Mouse (Mus musculus): Measurements from ENCODE around the gene Topaz1. TPM values are rescaled to one million over a fixed set of nuclear protein-coding genes. Genes with fewer than 3 reads are reported as not detected.
A peak's percentile ranks its signal among the peaks of the same experiment; 100 is the strongest.

The Topaz1 gene
- not detected for total RNA-seq (2021)
- long read RNA-seq = 0 reads

DNA sequence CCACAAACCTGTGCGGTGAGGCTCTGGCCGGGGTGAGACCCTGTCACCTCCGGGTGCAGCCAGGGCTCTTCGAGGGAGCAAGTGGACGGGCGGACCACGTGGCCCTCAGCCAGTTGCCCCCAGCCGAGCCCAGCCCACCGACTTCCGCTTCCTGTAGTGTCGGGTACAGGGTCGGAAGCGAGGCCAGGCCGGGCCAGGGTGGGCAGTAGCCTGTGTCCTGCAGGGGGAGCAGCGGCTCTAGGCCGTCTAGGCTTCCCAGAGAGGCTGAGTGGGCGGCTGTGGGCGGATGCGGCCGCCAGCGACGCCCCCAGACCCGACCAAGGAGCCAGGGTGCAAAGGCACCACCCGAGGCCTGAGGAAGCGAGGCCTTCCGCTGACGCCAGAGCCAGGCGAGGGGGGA lies at the start of gene Topaz1:
Topaz1 (plus strand) TSS at position 287 of the 400 bp plus-strand sequence.
- DNase-seq (ENCODE audit: low spot score in 2 of 2) = no peak

DNA sequence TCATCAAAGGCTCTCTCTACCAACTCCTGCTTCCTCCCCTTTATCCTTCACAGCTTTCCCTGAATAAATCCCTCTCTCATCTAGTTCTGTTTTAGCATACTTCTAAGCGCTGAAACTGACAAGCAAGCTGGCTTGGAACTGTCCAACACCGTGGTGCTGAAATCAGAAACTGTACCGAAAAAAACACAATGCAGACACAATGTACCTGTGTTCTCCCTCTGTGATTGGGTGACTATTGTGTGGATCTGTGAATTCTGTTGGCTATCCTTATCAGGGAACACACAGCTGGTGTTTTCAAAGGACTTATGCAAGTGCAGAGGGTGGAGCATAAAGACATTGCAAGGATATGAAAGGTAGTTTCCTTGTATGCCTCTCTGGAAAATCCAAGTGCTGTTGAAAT lies 45.3 kb upstream of the Topaz1 start:
- DNase-seq (ENCODE audit: low spot score in 2 of 2) = no peak

DNA sequence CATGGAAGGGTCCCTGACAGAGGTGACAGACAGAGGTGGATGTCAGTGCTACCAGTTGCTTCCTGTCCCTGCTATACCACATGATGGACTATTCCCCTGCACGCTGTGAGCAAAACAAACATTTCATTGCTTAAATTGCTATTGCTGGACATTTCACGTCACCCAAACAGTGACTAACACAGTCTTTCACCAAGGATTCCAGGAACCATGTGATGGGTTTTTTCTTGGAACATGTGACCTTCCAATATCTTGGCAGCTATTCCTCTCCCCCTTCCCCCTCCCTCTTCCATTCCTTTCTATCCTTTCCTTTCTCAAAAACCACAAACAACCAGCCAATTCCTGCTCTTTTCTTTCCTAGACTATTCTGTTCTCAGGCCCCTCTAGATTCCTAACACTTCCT lies 33.3 kb upstream of the Topaz1 start:
- DNase-seq (ENCODE audit: low spot score in 2 of 2) = no peak

- no peak for DNase-seq (ENCODE audit: low spot score in 2 of 2)
Observed at GRCm38 (mm10) chr9:122715046-122715445, 32.1 kb upstream of the Topaz1 start.

DNA sequence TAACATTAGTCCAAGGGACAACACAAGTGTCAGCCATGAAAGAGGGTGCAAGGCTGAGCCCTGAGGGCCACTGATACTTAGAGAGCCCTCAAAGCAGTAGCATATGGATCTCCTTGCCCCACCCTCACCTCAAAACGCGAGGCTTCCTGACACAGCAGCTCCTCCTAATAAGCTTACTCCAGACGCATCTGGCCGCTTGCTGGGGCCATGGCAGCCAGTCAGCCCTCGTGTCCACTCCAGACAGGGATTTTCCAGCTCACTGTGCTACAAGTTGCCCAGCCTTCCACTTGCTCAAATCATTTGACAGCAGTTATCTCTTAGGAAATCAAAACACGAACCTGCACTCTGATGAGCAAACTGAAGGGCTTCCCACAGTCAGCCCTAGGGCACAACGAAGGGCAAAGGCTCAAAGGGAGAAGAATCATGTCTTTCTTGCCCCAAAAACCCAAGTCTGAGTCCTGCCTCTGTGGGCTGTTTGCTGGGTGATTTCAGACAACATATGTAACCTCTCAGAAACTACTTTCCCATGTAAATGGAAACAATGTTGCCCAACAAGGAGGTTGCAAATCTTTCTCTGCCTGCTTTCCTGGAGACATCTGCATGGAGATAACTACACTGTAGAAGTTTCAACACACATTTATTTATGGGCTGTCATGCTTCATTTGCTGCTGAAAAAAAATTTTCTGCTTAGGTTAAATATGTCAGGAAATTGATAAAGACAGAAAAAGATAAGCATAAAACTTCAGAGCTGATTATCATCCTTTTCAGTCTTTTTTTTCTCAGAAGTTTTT lies 30.8 kb upstream of the Topaz1 start:
- DNase-seq (ENCODE audit: low spot score in 2 of 2) = no peak

DNA sequence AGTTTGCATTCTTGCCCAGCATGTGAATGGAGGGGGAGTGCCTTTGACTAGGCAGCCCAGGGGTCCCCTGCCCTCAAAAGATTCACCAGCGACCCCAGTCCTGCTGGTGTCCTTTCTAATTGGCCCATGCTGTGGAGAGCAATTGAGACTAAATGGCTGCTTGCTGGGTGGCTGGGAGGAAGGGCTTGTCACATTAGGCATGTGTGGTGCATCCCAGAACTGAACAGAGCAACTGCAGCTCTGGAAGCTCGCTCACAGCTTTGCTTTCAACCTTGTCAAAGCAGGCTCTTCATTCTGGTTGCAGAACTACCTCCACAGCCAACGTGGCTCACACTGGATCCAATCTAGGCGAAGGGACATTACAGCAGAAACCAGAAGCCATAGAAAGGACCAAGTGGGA lies 24.9 kb upstream of the Topaz1 start:
- no peak for DNase-seq (ENCODE audit: low spot score in 2 of 2)

- DNase-seq (ENCODE audit: low spot score in 2 of 2) = peak in 1 of 2 experiments; percentile 39
Observed at GRCm38 (mm10) chr9:122725046-122725765, 21.9 kb upstream of the Topaz1 start.

GRCm38 (mm10) chr9:122729500-122729899 lies 17.6 kb upstream of the Topaz1 start:
- peak; percentile 46 to 80 for DNase-seq (ENCODE audit: low spot score in 2 of 2)

DNA sequence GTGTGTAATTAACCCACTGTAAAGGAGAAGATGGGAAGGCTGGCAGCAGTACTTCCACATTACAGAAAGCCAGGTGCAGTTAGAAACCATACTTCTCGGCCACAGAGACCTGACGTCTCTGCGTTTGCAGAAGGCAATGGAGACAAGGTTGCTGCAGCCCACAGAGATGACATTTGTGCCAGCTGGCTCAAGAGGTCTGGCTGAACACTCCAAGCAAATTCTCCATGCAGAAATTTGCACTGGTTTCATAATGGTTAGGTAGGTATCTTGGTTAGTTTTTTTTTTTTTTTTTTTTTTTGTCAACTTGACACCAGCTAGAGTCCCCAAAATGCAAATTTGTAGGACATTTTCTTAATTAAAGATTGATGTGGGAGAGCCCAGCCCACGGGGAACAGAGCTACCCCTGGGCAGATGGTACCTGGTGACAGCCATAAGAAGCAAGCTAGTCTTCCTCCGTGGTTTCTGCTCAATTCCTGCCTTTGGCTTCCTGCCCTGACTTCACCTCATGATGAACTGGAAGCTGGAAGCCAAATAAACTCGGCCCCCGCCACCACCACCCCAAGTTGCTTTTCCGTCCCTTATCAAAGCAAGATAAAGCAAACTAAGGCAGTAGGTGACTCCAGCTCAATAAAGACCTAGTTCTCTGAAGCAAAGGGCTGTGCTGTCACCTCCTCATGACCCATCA lies 14.9 kb upstream of the Topaz1 start:
- no peak for DNase-seq (ENCODE audit: low spot score in 2 of 2)

- DNase-seq (ENCODE audit: low spot score in 2 of 2) = no peak
Observed at GRCm38 (mm10) chr9:122733222-122733621, 13.9 kb upstream of the Topaz1 start.

GRCm38 (mm10) chr9:122734934-122735333 lies 12.2 kb upstream of the Topaz1 start:
- no peak for DNase-seq (ENCODE audit: low spot score in 2 of 2)

DNA sequence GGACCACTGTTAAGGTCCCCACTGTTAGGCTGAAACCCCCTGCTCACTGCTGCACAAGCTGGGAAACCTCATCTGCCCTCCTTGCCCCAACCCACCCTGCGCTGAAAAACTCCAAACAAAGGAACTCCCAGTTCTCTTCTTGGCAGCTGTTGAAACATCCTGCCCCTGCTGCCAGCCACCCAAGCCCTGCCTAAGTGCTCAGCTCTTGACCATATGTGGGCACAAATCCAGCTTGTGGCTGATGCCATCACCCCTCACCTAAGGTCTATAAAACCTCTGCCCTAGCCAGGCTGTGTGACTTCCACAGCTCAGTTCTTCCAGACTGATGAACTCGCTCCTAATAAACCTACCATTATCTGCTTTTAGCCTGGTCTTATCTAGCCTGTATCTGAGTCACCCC lies 11.1 kb upstream of the Topaz1 start:
- no peak for DNase-seq (ENCODE audit: low spot score in 2 of 2)

- DNase-seq (ENCODE audit: low spot score in 2 of 2) = peak in 1 of 2 experiments; percentile 65
Observed at GRCm38 (mm10) chr9:122736742-122737141, 10.4 kb upstream of the Topaz1 start.

GRCm38 (mm10) chr9:122745879-122746278 lies 1.3 kb upstream of the Topaz1 start:
- DNase-seq (ENCODE audit: low spot score in 2 of 2) = no peak

DNA sequence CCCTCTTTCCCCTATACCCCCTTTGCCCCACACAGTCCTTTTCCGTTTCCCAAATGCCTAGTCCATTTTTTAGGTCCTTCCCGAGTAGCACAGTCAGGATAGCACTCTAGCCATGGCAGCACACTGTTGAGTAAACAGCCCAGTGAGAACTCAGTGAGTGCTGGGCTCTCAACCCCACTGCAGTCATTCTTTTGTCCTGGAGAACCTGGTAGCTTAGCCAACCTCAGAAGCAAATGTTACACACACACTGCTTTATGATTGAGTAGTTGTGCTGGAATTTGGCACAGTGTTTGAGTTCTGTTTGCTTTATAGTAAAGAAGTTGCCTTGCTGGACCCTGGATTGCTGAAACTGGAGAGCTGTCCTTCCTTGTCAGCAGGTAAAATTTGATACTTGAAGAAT lies 10.5 kb downstream of the Topaz1 start:
- DNase-seq (ENCODE audit: low spot score in 2 of 2) = no peak

DNA sequence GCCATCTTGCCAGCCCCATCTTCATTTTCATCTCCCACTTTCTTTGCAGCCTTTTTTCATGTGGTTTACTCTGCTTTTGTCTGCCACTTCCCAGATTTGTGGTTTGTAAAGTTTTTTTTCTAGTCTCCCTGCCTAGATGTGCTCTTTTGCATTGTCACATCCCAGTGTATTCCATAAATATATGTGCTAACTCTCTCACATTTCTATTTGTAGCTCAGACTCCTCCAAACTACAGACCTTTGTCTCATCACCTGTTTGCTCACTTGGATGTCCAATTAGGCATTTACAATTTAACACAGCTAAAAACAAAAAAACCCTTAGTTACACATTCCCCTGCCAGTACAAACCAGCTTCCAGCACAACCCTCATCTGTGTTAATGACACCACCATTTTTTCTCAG lies 13.0 kb downstream of the Topaz1 start:
- DNase-seq (ENCODE audit: low spot score in 2 of 2) = no peak

DNA sequence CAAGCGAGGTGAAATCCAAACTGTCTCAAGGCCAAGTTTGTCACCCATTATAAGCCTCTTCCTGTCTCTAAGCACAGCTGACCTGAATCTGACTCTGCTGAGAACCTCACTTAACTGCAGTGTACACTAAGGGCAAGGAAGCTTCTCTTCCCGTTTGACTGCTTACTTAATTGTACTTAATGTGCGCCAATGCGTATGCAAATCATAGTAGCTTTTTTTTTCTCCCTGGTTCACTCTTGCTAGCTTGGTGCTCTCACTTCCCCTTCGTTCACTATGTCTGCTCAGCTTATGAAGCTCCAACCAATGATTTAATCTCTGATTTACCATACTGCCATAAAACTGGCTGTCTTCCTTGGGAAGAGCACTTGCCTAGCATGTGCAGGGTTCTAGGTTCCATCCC lies 38.1 kb downstream of the Topaz1 start:
- no peak for DNase-seq (ENCODE audit: low spot score in 2 of 2)

DNA sequence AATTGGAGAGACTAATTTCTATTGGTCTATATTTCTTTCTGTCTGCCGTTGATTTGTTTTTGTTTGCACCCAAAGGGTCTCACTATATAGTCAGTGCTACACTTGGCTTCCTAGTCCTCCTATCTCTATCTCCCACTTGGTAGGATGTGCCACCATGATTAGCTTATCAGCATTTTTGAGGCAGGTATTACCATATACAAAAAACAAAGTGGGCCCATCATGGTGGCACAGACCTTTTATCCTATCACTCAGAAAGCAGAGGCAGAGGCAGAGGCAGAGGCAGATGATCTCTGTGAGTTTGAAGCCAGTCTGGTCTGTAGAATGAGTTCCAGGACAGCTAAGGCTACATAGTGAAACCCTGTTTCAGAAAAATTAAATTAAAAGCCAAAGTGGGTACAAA lies 39.4 kb downstream of the Topaz1 start:
- DNase-seq (ENCODE audit: low spot score in 2 of 2) = no peak

- peak; percentile 89 to 95 for DNase-seq (ENCODE audit: low spot score in 2 of 2)
Observed at GRCm38 (mm10) chr9:122805053-122805844, 58.1 kb downstream of the Topaz1 start, which contains the start of gene Tcaim. Tcaim (plus strand) TSS chr9:122805539.

GRCm38 (mm10) chr9:122805845-122806341 lies 58.7 kb downstream of the Topaz1 start:
- no peak for DNase-seq (ENCODE audit: low spot score in 2 of 2)

- DNase-seq (ENCODE audit: low spot score in 2 of 2) = no peak
Observed at GRCm38 (mm10) chr9:122807186-122807585, 60.0 kb downstream of the Topaz1 start.

Measured in layer of hippocampus, adult 18-20 months (tissue).